Mouse (Mus musculus): ENCODE results near the gene Psma2. TPM values are rescaled to one million over a fixed set of nuclear protein-coding genes. Genes with fewer than 3 reads are reported as not detected.

Gene Psma2
- polyA plus RNA-seq, 1 experiment from 2014 or later: 179 TPM

Other genes starting within 250 kb of the Psma2 start
- 1.9 and 2.0 TPM in 2 replicates for gene Hecw1, start 90.0 kb upstream of the Psma2 start, polyA plus RNA-seq (2014; fragmentation: Nextera tagmentation; extraction: Ambion mirVana)
- gene Mrpl32, start 75 bp upstream of the Psma2 start, polyA plus RNA-seq (2014; fragmentation: Nextera tagmentation; extraction: Ambion mirVana): 102 and 119 TPM in 2 replicates
- 23.4 and 24.4 TPM in 2 replicates for gene AW209491, start 16.9 kb downstream of the Psma2 start, polyA plus RNA-seq (2014; fragmentation: Nextera tagmentation; extraction: Ambion mirVana)

Data from embryonic facial prominence, embryonic 14.5 days (tissue).